26 mouse cellular contexts compared by ENCODE assay signal in the genomic region with DNA sequence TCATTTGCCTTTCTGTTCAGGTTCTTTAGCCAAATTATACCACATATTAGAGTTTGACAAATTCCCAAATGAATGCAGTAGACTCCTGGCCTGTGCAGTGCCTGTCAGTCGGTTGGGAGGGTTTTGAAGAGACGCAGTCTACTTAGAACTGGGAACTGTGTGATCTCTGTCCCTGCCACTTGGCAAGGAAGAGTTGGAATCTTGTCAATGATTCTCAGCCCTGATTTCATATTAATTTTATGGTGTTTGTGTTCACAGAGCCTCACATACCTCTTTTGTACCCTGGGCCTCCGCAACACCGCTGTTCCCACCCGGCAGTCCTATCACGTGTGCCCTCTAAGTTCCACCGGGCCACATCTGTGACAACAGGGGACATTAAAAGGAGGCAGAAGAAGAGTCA.
DNase-seq lines count a peak whose midpoint lies in the region; ATAC-seq and TF ChIP-seq lines count a peak whose summit lies in the region.
"Had no signal": no experiment of that assay in that cellular context is flagged by ENCODE, and none has a peak within 500 bp of the region (broad histone marks: within the 10 kb centered on the region; RNA-seq: fewer than 3 reads in every experiment).

No protein-coding gene starts in this region.

- TF ChIP-seq POLR2A in liver, adult 2 months (IDR thresholded peaks at IDR 0.05; ENCODE audit: extremely low read depth, insufficient read depth, low read length): no peak

- H3K27ac ChIP-seq in liver, adult 2 months (replicated peaks; ENCODE audit: insufficient read depth, low read depth, low read length): no peak overlapping the region
- no peak overlapping the region for H3K27ac ChIP-seq in kidney, embryonic 15.5 days
- H3K27ac ChIP-seq: heart, adult 2 months; hindbrain, embryonic 10.5 days; hindbrain, embryonic 15.5 days; limb, embryonic 12.5 days; liver, embryonic 12.5 days; neural tube, embryonic 12.5 days had no signal

- ATAC-seq in kidney, embryonic 15.5 days (replicated peaks; ENCODE audit: low FRiP score): peak; percentile 49; the same call in 1 of the 2 replicates
- ATAC-seq in cerebellum, adult (ENCODE audit: insufficient number of reproducible peaks, low FRiP score, low TSS enrichment): no peak
- ATAC-seq: forebrain, embryonic 14.5 days; inflammation-experienced regulatory T-cells, adult 6 months; liver, embryonic 12.5 days; liver, postnatal 0 days had no signal

- peak; percentile 16 for DNase-seq in liver, adult 2 months (ENCODE audit: extremely low read depth, low read depth, low spot score)
- DNase-seq in liver: no peak
- DNase-seq in kidney, postnatal 25 days: peak; percentile 33 to 69
- DNase-seq in urinary bladder, postnatal 25 days (ENCODE audit: low spot score): no peak
- DNase-seq: adrenal gland, adult 2 months; B cell, adult 2 months; cerebellum, adult 2 months; cerebellum, postnatal 36 days; gastrocnemius, postnatal 36 days; heart, adult 2 months; liver, postnatal 0 days; lung, postnatal 36 days; thymus, adult 2 months; thymus, postnatal 36 days had no signal

- WGBS in liver, adult 2 months: 92% methylated on average over 7 of the region's 7 CpGs
- WGBS in kidney, embryonic 15.5 days: 86% methylated on average over 7 of the region's 7 CpGs

- no peaks in the 10 kb centered on the region for H3K4me1 ChIP-seq in liver, adult 2 months (ENCODE audit: control insufficient read depth, insufficient read depth, low read length)
- 0 out of 2 replicates have a peak, but pooled peaks cover 2% of the 10 kb centered on the region for H3K4me1 ChIP-seq in kidney, embryonic 15.5 days
- H3K4me1 ChIP-seq: hindbrain, embryonic 15.5 days; limb, embryonic 12.5 days; liver, embryonic 12.5 days; neural tube, embryonic 12.5 days had no signal

- H3K36me3 ChIP-seq in liver, adult 2 months (ENCODE audit: control insufficient read depth, insufficient read depth, low read length): no peaks in the 10 kb centered on the region
- no peaks in the 10 kb centered on the region for H3K36me3 ChIP-seq in kidney, embryonic 15.5 days
- H3K36me3 ChIP-seq: heart, embryonic 12.5 days; hindbrain, embryonic 10.5 days; hindbrain, embryonic 15.5 days; limb, embryonic 12.5 days; liver, embryonic 12.5 days; neural tube, embryonic 12.5 days had no signal

- no peaks in the 10 kb centered on the region for H3K79me2 ChIP-seq in liver, adult 2 months (ENCODE audit: control insufficient read depth, insufficient read depth, low read length)

- no peaks in the 10 kb centered on the region for H3K9me3 ChIP-seq in kidney, embryonic 15.5 days (replicated peaks)
- H3K9me3 ChIP-seq: heart, embryonic 12.5 days; hindbrain, embryonic 10.5 days; hindbrain, embryonic 15.5 days; limb, embryonic 12.5 days; liver, embryonic 12.5 days; neural tube, embryonic 12.5 days had no signal

- TF ChIP-seq CTCF in liver, adult 2 months (IDR thresholded peaks at IDR 0.05; ENCODE audit: low read depth, low read length): no peak

- H3K4me2 ChIP-seq in kidney, embryonic 15.5 days: no peak overlapping the region
- H3K4me2 ChIP-seq: heart, embryonic 12.5 days; hindbrain, embryonic 15.5 days; limb, embryonic 12.5 days; liver, embryonic 12.5 days; midbrain, embryonic 11.5 days; neural tube, embryonic 12.5 days had no signal

- no peak overlapping the region for H3K4me3 ChIP-seq in liver, adult 2 months (ENCODE audit: insufficient read depth, low read depth, low read length)
- H3K4me3 ChIP-seq in kidney, embryonic 15.5 days (replicated peaks): no peak overlapping the region
- H3K4me3 ChIP-seq: heart, adult 2 months; heart, embryonic 12.5 days; hindbrain, embryonic 10.5 days; hindbrain, embryonic 15.5 days; limb, embryonic 12.5 days; liver, embryonic 12.5 days; myocyte; neural tube, embryonic 12.5 days had no signal

- H3K27me3 ChIP-seq in liver, adult 2 months (ENCODE audit: control insufficient read depth, insufficient read depth, low read length): no peaks in the 10 kb centered on the region; the same call in 1 of the 2 replicates
- H3K27me3 ChIP-seq in kidney, embryonic 15.5 days: no peaks in the 10 kb centered on the region
- H3K27me3 ChIP-seq: heart, embryonic 12.5 days; hindbrain, embryonic 15.5 days; limb, embryonic 12.5 days; liver, embryonic 12.5 days; neural tube, embryonic 12.5 days had no signal

- no peak overlapping the region for H3K9ac ChIP-seq in liver, adult 2 months (ENCODE audit: low read depth, low read length)
- no peak overlapping the region for H3K9ac ChIP-seq in kidney, embryonic 15.5 days
- H3K9ac ChIP-seq: heart, embryonic 12.5 days; hindbrain, embryonic 15.5 days; limb, embryonic 12.5 days; liver, embryonic 12.5 days; liver, postnatal 0 days; neural tube, embryonic 12.5 days had no signal

Comparison
In these comparisons a context has a peak if more than half of its experiments do, and no peak if none do; other contexts are left out.
1. DNase-seq: peak in liver, adult 2 months (single experiment) and kidney, postnatal 25 days (2 of 2); none in liver (single experiment) and urinary bladder, postnatal 25 days (single experiment).